Mouse (Mus musculus): ENCODE measurements around the gene Irs2. TPM values are rescaled to one million over a fixed set of nuclear protein-coding genes. Genes with fewer than 3 reads are reported as not detected.

Gene Irs2
- polyA plus RNA-seq, 1 experiment from 2014 or later = 7.2 TPM

DNA sequence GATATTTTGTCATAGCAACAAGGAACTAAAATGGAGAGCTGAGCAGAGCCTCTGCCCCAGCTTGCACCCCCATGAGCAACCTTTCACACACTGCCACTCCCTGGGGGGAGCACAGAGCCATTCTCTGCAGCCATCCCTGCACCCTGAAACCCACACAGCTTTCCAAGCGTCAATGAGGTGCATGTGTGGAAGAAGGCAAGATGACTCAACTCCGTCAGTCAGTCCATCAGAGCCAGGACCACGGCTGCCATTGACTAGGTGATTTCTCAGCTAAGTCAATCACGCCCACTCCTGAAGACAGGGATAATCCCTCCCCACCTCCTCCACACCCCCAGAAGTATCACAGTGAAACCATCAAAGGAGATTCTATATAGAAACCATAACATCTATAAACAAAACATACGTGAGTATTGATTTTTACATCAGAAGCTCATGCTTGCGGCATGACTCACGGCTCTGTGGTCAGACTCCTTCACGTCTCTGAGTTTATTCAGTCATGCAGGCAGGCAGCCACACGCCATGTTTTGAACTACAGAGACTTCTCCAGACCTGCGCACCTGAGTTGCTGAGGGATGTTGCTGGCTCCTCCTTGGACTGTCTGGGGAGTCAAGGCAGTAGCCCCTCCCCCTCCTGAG, 14.6 kb downstream of the Irs2 start:
- DNase-seq (ENCODE audit: low spot score) = no peak
- H3K27ac ChIP-seq (ENCODE audit: low read length) = no peak overlapping the region

DNA sequence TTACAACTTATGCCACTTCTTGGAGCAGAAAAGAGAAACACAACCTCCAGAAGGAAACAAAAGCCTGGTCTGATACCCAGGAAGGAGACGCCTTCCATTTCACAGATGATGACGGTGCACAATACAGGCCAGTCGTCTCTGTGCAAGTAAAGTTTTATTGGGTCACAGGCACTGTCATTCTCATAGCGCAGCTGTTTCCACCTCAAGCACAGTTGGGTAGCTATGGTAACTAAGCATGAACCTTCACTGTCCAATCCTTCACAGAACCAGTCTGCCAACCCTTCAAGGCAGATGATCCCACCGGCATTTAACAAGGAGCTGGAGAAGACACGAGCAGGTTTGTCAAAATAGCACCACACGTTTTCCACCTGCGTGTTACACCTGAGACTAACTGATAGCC, 16.2 kb downstream of the Irs2 start:
- WGBS = 78% methylated on average over 8 of the region's 8 CpGs
- Histone ChIP-seq H3K27ac (ENCODE audit: low read length) (no peak overlapping the region), H3K9me3 (ENCODE audit: low read length) (no peaks in the 10 kb centered on the region), H3K4me3 (ENCODE audit: low read depth, low read length) (no peak overlapping the region), H3K27me3 (replicated peaks; ENCODE audit: insufficient read depth, low read length) (no peaks in the 10 kb centered on the region), H3K4me1 (ENCODE audit: insufficient read depth, low read depth, low read length) (peaks cover 10% of the 10 kb centered on the region; the same call in 1 of the 2 replicates), H3K36me3 (ENCODE audit: insufficient read depth, low read length) (no peaks in the 10 kb centered on the region), H3K4me2 (replicated peaks; ENCODE audit: low read depth, low read length) (no peak overlapping the region), H3K9ac (replicated peaks; ENCODE audit: low read depth) (no peak overlapping the region)
- DNase-seq (ENCODE audit: low spot score) = no peak
- TF ChIP-seq EP300 (IDR thresholded peaks at IDR 0.05) = no peak
- no peak for TF ChIP-seq CTCF (IDR thresholded peaks at IDR 0.05)
- no peak for ATAC-seq

More for the DNA sequence above, 14.6 kb downstream of the Irs2 start:
- 80% methylated on average over 10 of the region's 10 CpGs for WGBS
- H3K9me3 ChIP-seq (ENCODE audit: low read length) = no peaks in the 10 kb centered on the region
- no peaks in the 10 kb centered on the region for H3K27me3 ChIP-seq (replicated peaks; ENCODE audit: insufficient read depth, low read length)
- H3K9ac ChIP-seq (replicated peaks; ENCODE audit: low read depth) = no peak overlapping the region
- peaks cover 10% of the 10 kb centered on the region; the same call in 1 of the 2 replicates for H3K4me1 ChIP-seq (ENCODE audit: insufficient read depth, low read depth, low read length)
- peak; percentile 20; the same call in 1 of the 2 replicates for ATAC-seq
- no peak overlapping the region for H3K4me2 ChIP-seq (replicated peaks; ENCODE audit: low read depth, low read length)
- no peak overlapping the region for H3K4me3 ChIP-seq (ENCODE audit: low read depth, low read length)
- TF ChIP-seq CTCF (IDR thresholded peaks at IDR 0.05) (no peak), EP300 (IDR thresholded peaks at IDR 0.05) (no peak)
- no peaks in the 10 kb centered on the region; the same call in 1 of the 2 replicates for H3K36me3 ChIP-seq (ENCODE audit: insufficient read depth, low read length)

DNA sequence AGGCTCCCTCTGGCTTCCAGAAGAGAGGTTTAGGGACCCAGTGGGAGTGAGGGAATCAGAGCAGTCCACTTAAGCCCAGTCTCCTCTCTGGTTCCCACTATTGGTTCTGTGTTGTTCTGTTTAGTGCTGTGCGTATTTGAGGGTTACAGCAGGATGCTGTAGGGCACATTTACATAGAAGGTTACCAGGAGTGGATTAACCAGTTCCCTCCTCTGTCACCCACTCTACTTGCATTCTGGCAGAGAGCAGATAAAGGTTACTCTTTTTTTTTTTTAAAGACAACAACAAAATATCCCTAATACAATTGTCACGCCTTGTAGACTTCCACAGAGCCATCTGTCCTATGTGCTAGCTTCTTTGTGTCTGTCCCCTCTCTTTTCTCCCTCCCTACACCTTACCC, 16.9 kb downstream of the Irs2 start:
- no peak overlapping the region for H3K9ac ChIP-seq (replicated peaks; ENCODE audit: low read depth)
- no peak overlapping the region for H3K27ac ChIP-seq (ENCODE audit: low read length)

DNA sequence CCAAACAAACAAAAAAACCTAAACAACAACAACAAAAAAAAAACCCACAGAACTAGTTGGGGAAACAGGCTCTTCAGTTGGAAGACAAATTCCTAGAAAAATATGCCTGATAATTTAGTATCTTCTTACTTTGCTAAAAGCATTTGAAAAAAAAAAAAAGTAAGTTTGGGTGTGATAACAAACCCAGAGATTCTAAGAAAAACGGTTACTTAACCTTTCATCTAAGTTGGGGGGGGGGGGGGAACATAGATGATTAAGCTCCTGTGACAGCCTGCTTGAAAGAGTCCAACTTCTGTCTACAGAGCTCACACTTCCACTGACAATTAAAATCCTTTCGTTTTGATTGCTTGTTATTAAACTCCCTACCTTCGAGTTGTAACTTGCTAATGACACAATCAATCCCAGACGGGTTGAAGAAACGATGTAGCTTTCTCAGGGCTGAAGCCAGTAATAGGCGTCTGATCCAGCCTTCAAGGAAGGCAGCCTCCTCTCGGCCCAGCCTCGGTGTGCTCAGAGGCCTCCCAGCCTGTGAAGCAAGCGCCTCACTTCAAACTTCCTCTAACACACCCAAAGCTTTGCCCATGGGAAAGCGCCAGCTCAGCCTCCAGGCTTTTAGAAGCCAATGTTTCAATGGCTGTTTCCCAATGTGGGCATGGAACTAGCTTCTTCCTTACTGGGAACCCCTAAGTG, 17.7 kb downstream of the Irs2 start:
- no peaks in the 10 kb centered on the region for H3K27me3 ChIP-seq (replicated peaks; ENCODE audit: insufficient read depth, low read length)
- H3K4me3 ChIP-seq (ENCODE audit: low read depth, low read length) = no peak overlapping the region
- TF ChIP-seq CTCF (IDR thresholded peaks at IDR 0.05) = no peak
- TF ChIP-seq EP300 (IDR thresholded peaks at IDR 0.05) = no peak
- H3K36me3 ChIP-seq (ENCODE audit: insufficient read depth, low read length) = no peaks in the 10 kb centered on the region; the same call in 1 of the 2 replicates
- peaks cover 7% of the 10 kb centered on the region; the same call in 1 of the 2 replicates for H3K4me1 ChIP-seq (ENCODE audit: insufficient read depth, low read depth, low read length)
- H3K27ac ChIP-seq (ENCODE audit: low read length) = peak overlapping the region; percentile 3; the same call in 1 of the 2 replicates
- WGBS = 25% methylated on average over 10 of the region's 10 CpGs
- no peak overlapping the region for H3K4me2 ChIP-seq (replicated peaks; ENCODE audit: low read depth, low read length)
- no peaks in the 10 kb centered on the region for H3K9me3 ChIP-seq (ENCODE audit: low read length)
- H3K9ac ChIP-seq (replicated peaks; ENCODE audit: low read depth) = no peak overlapping the region
- peak; percentile 74 for DNase-seq (ENCODE audit: low spot score)
- peak; percentile 70 for ATAC-seq

More for the DNA sequence above, 16.9 kb downstream of the Irs2 start:
- no peak for DNase-seq (ENCODE audit: low spot score)
- Histone ChIP-seq H3K4me3 (ENCODE audit: low read depth, low read length) (no peak overlapping the region), H3K36me3 (ENCODE audit: insufficient read depth, low read length) (no peaks in the 10 kb centered on the region; the same call in 1 of the 2 replicates), H3K4me2 (replicated peaks; ENCODE audit: low read depth, low read length) (no peak overlapping the region), H3K27me3 (replicated peaks; ENCODE audit: insufficient read depth, low read length) (no peaks in the 10 kb centered on the region), H3K9me3 (ENCODE audit: low read length) (no peaks in the 10 kb centered on the region), H3K4me1 (ENCODE audit: insufficient read depth, low read depth, low read length) (peaks cover 10% of the 10 kb centered on the region; the same call in 1 of the 2 replicates)
- no peak for TF ChIP-seq EP300 (IDR thresholded peaks at IDR 0.05)
- TF ChIP-seq CTCF (IDR thresholded peaks at IDR 0.05) = no peak
- no peak for ATAC-seq
- WGBS = 88% methylated on average over 2 of the region's 2 CpGs

DNA sequence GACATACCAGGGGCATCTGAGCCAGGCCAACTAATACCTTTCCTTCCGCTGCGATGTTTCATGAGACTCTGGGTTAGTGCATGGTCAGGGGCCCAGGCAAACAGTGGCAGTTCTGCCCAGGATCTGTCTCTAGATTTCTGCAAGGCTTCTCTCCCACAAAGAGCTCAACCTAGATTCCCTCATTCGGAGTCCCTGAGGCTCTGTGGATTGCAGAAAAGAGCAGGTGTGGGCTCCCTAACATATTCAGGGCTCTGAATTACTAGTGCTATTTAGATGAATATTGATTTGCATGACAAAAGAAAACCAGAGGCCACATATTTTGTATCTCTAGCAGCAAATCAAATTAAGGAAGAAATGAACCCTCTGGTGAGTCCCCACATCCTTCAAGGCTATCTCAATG, 18.3 kb downstream of the Irs2 start:
- no peak for ATAC-seq
- 0 out of 2 replicates have a peak, but pooled peaks cover 5% of the 10 kb centered on the region for H3K4me1 ChIP-seq (ENCODE audit: insufficient read depth, low read depth, low read length)
- no peak overlapping the region for H3K27ac ChIP-seq (ENCODE audit: low read length)
- H3K27me3 ChIP-seq (replicated peaks; ENCODE audit: insufficient read depth, low read length) = no peaks in the 10 kb centered on the region
- H3K9ac ChIP-seq (replicated peaks; ENCODE audit: low read depth) = no peak overlapping the region
- no peak overlapping the region for H3K4me2 ChIP-seq (replicated peaks; ENCODE audit: low read depth, low read length)
- no peak overlapping the region for H3K4me3 ChIP-seq (ENCODE audit: low read depth, low read length)
- H3K36me3 ChIP-seq (ENCODE audit: insufficient read depth, low read length) = no peaks in the 10 kb centered on the region; the same call in 1 of the 2 replicates
- TF ChIP-seq EP300 (IDR thresholded peaks at IDR 0.05) = no peak
- TF ChIP-seq CTCF (IDR thresholded peaks at IDR 0.05) = no peak
- no peak for DNase-seq (ENCODE audit: low spot score)
- 98% methylated on average over 3 of the region's 3 CpGs for whole genome bisulfite sequencing
- H3K9me3 ChIP-seq (ENCODE audit: low read length) = no peaks in the 10 kb centered on the region

DNA sequence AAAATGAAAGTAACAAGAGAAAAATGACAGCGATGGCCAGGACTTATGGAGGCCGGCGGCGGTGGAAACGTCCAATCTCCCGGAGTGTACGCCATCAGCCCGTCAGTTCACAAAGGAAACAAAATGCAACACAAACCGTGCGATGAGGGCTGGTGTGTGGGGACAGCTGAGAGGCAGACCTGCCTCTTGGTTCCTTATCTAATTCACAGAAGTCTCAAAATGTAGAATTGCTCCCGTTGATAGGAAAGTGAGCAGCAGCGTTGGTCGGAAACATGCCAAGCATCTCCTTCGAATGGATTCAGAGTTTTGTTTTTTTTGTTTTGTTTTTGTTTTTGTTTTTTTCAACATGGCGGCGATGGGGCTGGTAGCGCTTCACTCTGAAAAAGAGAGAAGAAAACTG, 21.6 kb downstream of the Irs2 start:
- DNase-seq (ENCODE audit: low spot score) = no peak
- Histone ChIP-seq H3K4me2 (replicated peaks; ENCODE audit: low read depth, low read length) (no peak overlapping the region), H3K36me3 (ENCODE audit: insufficient read depth, low read length) (peaks cover 7% of the 10 kb centered on the region; the same call in 1 of the 2 replicates), H3K4me1 (ENCODE audit: insufficient read depth, low read depth, low read length) (no peaks in the 10 kb centered on the region), H3K27me3 (replicated peaks; ENCODE audit: insufficient read depth, low read length) (no peaks in the 10 kb centered on the region), H3K27ac (ENCODE audit: low read length) (no peak overlapping the region), H3K4me3 (ENCODE audit: low read depth, low read length) (no peak overlapping the region), H3K9me3 (ENCODE audit: low read length) (no peaks in the 10 kb centered on the region), H3K9ac (replicated peaks; ENCODE audit: low read depth) (no peak overlapping the region)
- TF ChIP-seq EP300 (IDR thresholded peaks at IDR 0.05) (no peak), CTCF (IDR thresholded peaks at IDR 0.05) (no peak)
- WGBS = 95% methylated on average over 17 of the region's 17 CpGs
- no peak for ATAC-seq

All from lung, postnatal 0 days (tissue).